Mouse (Mus musculus) intestine, embryonic 16.5 days (tissue): ENCODE measurements around the gene Fam19a2. TPM values are rescaled to one million over a fixed set of nuclear protein-coding genes. Genes with fewer than 3 reads are reported as not detected.

Source experiments
- ATAC-seq: fragments of 200-750 bp; cut with Nextera tagmentation; 2 replicates; pipeline ENCODE4 v1.8.0; 2017; ENCODE audit warnings: moderate TSS enrichment, moderate library complexity
- H3K27ac ChIP-seq: fragments of 300-500 bp; sonication (generic); 2 replicates; pipeline ENCODE4 v1.5.1; 2014; ENCODE audit warnings: mild to moderate bottlenecking, low read length
- H3K27me3 ChIP-seq: fragments of 300-500 bp; sonication (generic); replicated peaks from 2 replicates; pipeline ENCODE4 v1.6.1; 2014; ENCODE audit warnings: low read length, control low read depth, mixed read lengths; ENCODE audit not compliant: control insufficient read depth, insufficient read depth
- H3K36me3 ChIP-seq: fragments of 300-500 bp; sonication (generic); 2 replicates; pipeline ENCODE4 v1.6.1; 2014; ENCODE audit warnings: low read length, control low read depth; ENCODE audit not compliant: control insufficient read depth, insufficient read depth
- H3K4me1 ChIP-seq: fragments of 300-500 bp; sonication (generic); 2 replicates; pipeline ENCODE4 v1.6.1; 2014; ENCODE audit warnings: low read length, control low read depth, mixed read lengths; ENCODE audit not compliant: control insufficient read depth, insufficient read depth
- H3K4me2 ChIP-seq: fragments of 300-500 bp; sonication (generic); 2 replicates; pipeline ENCODE4 v1.6.1; 2014; ENCODE audit warnings: low read depth, low read length, control low read depth
- H3K4me3 ChIP-seq: fragments of 300-500 bp; sonication (generic); 2 replicates; pipeline ENCODE4 v1.5.1; 2014; ENCODE audit warnings: mild to moderate bottlenecking, low read length
- H3K9ac ChIP-seq: fragments of 300-500 bp; sonication (generic); 2 replicates; pipeline ENCODE4 v1.6.1; 2014; ENCODE audit warnings: low read depth, low read length
- H3K9me3 ChIP-seq: fragments of 300-500 bp; sonication (generic); 2 replicates; pipeline ENCODE4 v1.6.1; 2016; ENCODE audit warnings: low read length, control low read depth; ENCODE audit not compliant: control insufficient read depth
- WGBS: fragments of 180-500 bp; shearing (Covaris S2); extraction: QIAGEN DNeasy Blood & Tissue Kit; methylation state at CpG from one replicate; pipeline ENCODE4 v1.1.7; 2014; 5-methylcytosine and 5-hydroxymethylcytosine counted together
- polyA plus RNA-seq: library from polyadenylated mRNA; unstranded; fragments of >200 nt; fragmentation: Nextera tagmentation; extraction: Ambion mirVana; gene quantifications from 2 replicates; pipeline ENCODE4 v1.2.1, GENCODE M21; 2015

Gene Fam19a2
- polyA plus RNA-seq, 1 experiment from 2014 or later = 1.7 TPM

GRCm38 (mm10) chr10:123645568-123645967 lies 381.8 kb downstream of the Fam19a2 start:
- Histone ChIP-seq H3K4me3 (no peak overlapping the region), H3K36me3 (no peaks in the 10 kb centered on the region), H3K4me2 (no peak overlapping the region), H3K9ac (no peak overlapping the region), H3K9me3 (no peaks in the 10 kb centered on the region), H3K27ac (no peak overlapping the region), H3K27me3 (no peaks in the 10 kb centered on the region), H3K4me1 (no peaks in the 10 kb centered on the region)
- 92% methylated on average over 4 of the region's 4 CpGs for WGBS
- no peak for ATAC-seq

- H3K4me2 ChIP-seq = no peak overlapping the region
- H3K9me3 ChIP-seq = no peaks in the 10 kb centered on the region
- no peak overlapping the region for H3K9ac ChIP-seq
- ATAC-seq = no peak
- H3K27me3 ChIP-seq = no peaks in the 10 kb centered on the region
- H3K27ac ChIP-seq = no peak overlapping the region
- H3K36me3 ChIP-seq = no peaks in the 10 kb centered on the region
- H3K4me3 ChIP-seq = no peak overlapping the region
- no peaks in the 10 kb centered on the region for H3K4me1 ChIP-seq
Observed at GRCm38 (mm10) chr10:123671208-123671607, 407.4 kb downstream of the Fam19a2 start.

GRCm38 (mm10) chr10:123678284-123678864 lies 414.6 kb downstream of the Fam19a2 start:
- no peak overlapping the region for H3K4me2 ChIP-seq
- 27% methylated on average over 7 of the region's 7 CpGs for WGBS
- no peaks in the 10 kb centered on the region for H3K36me3 ChIP-seq
- no peak overlapping the region for H3K4me3 ChIP-seq
- no peaks in the 10 kb centered on the region for H3K4me1 ChIP-seq
- no peak overlapping the region for H3K9ac ChIP-seq
- no peak for ATAC-seq
- no peaks in the 10 kb centered on the region for H3K27me3 ChIP-seq
- no peak overlapping the region for H3K27ac ChIP-seq
- H3K9me3 ChIP-seq = no peaks in the 10 kb centered on the region

GRCm38 (mm10) chr10:123682718-123683255 lies 419.0 kb downstream of the Fam19a2 start:
- H3K4me3 ChIP-seq = no peak overlapping the region
- no peak overlapping the region for H3K9ac ChIP-seq
- no peak for ATAC-seq
- H3K36me3 ChIP-seq = no peaks in the 10 kb centered on the region
- H3K4me2 ChIP-seq = no peak overlapping the region
- H3K27ac ChIP-seq = no peak overlapping the region
- no peaks in the 10 kb centered on the region for H3K27me3 ChIP-seq
- H3K9me3 ChIP-seq = no peaks in the 10 kb centered on the region
- 48% methylated on average over 9 of the region's 9 CpGs for WGBS
- no peaks in the 10 kb centered on the region for H3K4me1 ChIP-seq

- no peak overlapping the region for H3K9ac ChIP-seq
- no peaks in the 10 kb centered on the region for H3K9me3 ChIP-seq
- H3K4me3 ChIP-seq = no peak overlapping the region
- H3K4me1 ChIP-seq = no peaks in the 10 kb centered on the region
- H3K27ac ChIP-seq = no peak overlapping the region
- WGBS = 78% methylated on average over 8 of the region's 8 CpGs
- no peaks in the 10 kb centered on the region for H3K27me3 ChIP-seq
- no peak for ATAC-seq
- H3K36me3 ChIP-seq = no peaks in the 10 kb centered on the region
- no peak overlapping the region for H3K4me2 ChIP-seq
Observed at GRCm38 (mm10) chr10:123692186-123692925, 428.6 kb downstream of the Fam19a2 start.

- Histone ChIP-seq H3K4me1 (no peaks in the 10 kb centered on the region), H3K27me3 (no peaks in the 10 kb centered on the region), H3K4me3 (no peak overlapping the region), H3K36me3 (no peaks in the 10 kb centered on the region), H3K27ac (no peak overlapping the region), H3K4me2 (no peak overlapping the region), H3K9ac (no peak overlapping the region), H3K9me3 (no peaks in the 10 kb centered on the region)
- ATAC-seq = no peak
- 90% methylated on average over 4 of the region's 4 CpGs for WGBS
Observed at GRCm38 (mm10) chr10:123692926-123693224, 429.1 kb downstream of the Fam19a2 start.

GRCm38 (mm10) chr10:123702595-123702994 lies 438.8 kb downstream of the Fam19a2 start:
- H3K4me2 ChIP-seq = no peak overlapping the region
- H3K36me3 ChIP-seq = no peaks in the 10 kb centered on the region
- H3K9ac ChIP-seq = no peak overlapping the region
- H3K9me3 ChIP-seq = no peaks in the 10 kb centered on the region
- H3K27me3 ChIP-seq = no peaks in the 10 kb centered on the region
- H3K4me1 ChIP-seq = peaks cover 3% of the 10 kb centered on the region; the same call in 1 of the 2 replicates
- no peak overlapping the region for H3K4me3 ChIP-seq
- WGBS = 42% methylated on average over 4 of the region's 4 CpGs
- H3K27ac ChIP-seq = no peak overlapping the region; the same call in 1 of the 2 replicates
- peak; percentile 83 for ATAC-seq

- Histone ChIP-seq H3K4me2 (no peak overlapping the region), H3K9ac (no peak overlapping the region), H3K9me3 (no peaks in the 10 kb centered on the region), H3K27me3 (no peaks in the 10 kb centered on the region), H3K4me1 (peaks cover 3% of the 10 kb centered on the region; the same call in 1 of the 2 replicates), H3K36me3 (no peaks in the 10 kb centered on the region), H3K27ac (no peak overlapping the region), H3K4me3 (no peak overlapping the region)
- WGBS = 56% methylated on average over 3 of the region's 3 CpGs
- peak; percentile 81 for ATAC-seq
Observed at GRCm38 (mm10) chr10:123707026-123707425, 443.2 kb downstream of the Fam19a2 start.

- 89% methylated on average over 2 of the region's 2 CpGs for WGBS
- no peak overlapping the region for H3K9ac ChIP-seq
Observed at GRCm38 (mm10) chr10:123710738-123711137, 446.9 kb downstream of the Fam19a2 start.

More at GRCm38 (mm10) chr10:123710738-123711137, 446.9 kb downstream of the Fam19a2 start:
- no peak overlapping the region for H3K27ac ChIP-seq
- H3K4me1 ChIP-seq = no peaks in the 10 kb centered on the region
- H3K27me3 ChIP-seq = no peaks in the 10 kb centered on the region
- no peak for ATAC-seq
- no peaks in the 10 kb centered on the region for H3K9me3 ChIP-seq
- no peaks in the 10 kb centered on the region for H3K36me3 ChIP-seq
- no peak overlapping the region for H3K4me2 ChIP-seq
- H3K4me3 ChIP-seq = no peak overlapping the region
